Mouse (Mus musculus) macrophage (primary cell): ENCODE measurements around the gene Inhbb. TPM values are rescaled to one million over a fixed set of nuclear protein-coding genes. Genes with fewer than 3 reads are reported as not detected.

Experiments
- H3K27ac ChIP-seq: fragments of 350-480 bp; formaldehyde crosslinking; 2 replicates; pipeline ENCODE4 v1.9.0; 2021
- H3K36me3 ChIP-seq: fragments of 350-480 bp; formaldehyde crosslinking; 2 replicates; pipeline ENCODE4 v1.9.0; 2021; ENCODE audit errors: inconsistent target
- H3K4me3 ChIP-seq: fragments of 350-480 bp; formaldehyde crosslinking; 2 replicates; pipeline ENCODE4 v1.9.0; 2021; ENCODE audit errors: inconsistent target
- H3K79me2 ChIP-seq: fragments of 350-480 bp; formaldehyde crosslinking; 2 replicates; pipeline ENCODE4 v1.9.0; 2021; ENCODE audit errors: inconsistent target
- WGBS: methylation state at CpG from one replicate; pipeline ENCODE4 v1.1.7; 2026; ENCODE audit warnings: inconsistent platforms; ENCODE audit not compliant: missing documents; 5-methylcytosine and 5-hydroxymethylcytosine counted together
- polyA plus RNA-seq: library from polyadenylated mRNA; stranded (reverse); fragments of 250-400 nt; gene quantifications from 3 replicates; pipeline ENCODE4 v1.2.4, GENCODE M21; 2018; ENCODE audit warnings: inconsistent platforms

Inhbb gene
- polyA plus RNA-seq, 1 experiment from 2014 or later = 0.03 TPM

DNA sequence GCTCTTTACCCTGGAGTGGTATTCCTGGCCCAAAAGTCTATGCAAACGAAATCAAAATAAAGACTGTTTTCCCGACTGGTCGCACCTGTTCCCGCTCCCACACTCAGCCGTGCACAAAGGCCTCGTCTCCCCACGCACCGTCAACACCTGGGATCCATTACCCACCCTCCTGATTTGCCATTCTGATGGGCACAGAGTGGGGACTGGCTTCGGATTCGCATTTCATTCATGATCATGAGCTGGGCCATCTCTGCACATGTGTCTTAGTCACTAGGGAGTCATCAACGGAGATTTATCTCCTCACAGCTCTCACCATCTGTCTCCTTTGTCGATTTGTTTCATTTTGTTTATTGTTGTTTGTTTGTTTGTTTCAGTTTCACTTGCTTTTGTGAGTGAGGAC lies 54.5 kb downstream of the Inhbb start:
- H3K36me3 ChIP-seq = no peaks in the 10 kb centered on the region
- no peaks in the 10 kb centered on the region for H3K79me2 ChIP-seq
- H3K4me3 ChIP-seq = no peak overlapping the region
- H3K27ac ChIP-seq = no peak overlapping the region
- 89% methylated on average over 12 of the region's 12 CpGs for WGBS

DNA sequence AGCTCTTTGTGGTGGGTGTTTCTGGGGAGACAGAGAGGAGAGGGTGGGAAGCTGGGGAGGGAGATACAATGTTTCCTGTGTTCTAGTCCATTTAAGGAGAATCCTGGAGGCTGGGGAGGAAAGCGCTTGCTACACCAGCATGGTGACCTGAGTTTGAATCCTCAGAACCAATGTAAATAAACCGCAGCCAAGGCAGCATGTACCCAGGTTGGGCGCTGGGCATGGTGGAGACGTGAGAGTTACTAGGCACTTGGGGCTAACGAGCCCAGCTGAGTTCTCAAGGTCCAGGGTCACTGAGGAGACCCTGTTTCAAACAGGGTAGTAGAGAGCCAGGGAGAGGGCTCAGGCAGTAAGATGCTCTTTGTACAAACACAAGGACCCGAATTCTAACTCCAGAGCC lies 55.7 kb downstream of the Inhbb start:
- H3K36me3 ChIP-seq = no peaks in the 10 kb centered on the region
- H3K79me2 ChIP-seq = no peaks in the 10 kb centered on the region
- 84% methylated on average over 6 of the region's 6 CpGs for WGBS
- H3K27ac ChIP-seq = no peak overlapping the region
- no peak overlapping the region for H3K4me3 ChIP-seq

Other genes starting within 250 kb of the Inhbb start
- gene Ralb, start 82.5 kb upstream of the Inhbb start, polyA plus RNA-seq = 76.5 to 98.9 TPM (median 79.7 TPM) in 3 replicates
- gene Tmem185b, start 103.9 kb upstream of the Inhbb start, polyA plus RNA-seq = 13.5 to 23.8 TPM (median 18.3 TPM) in 3 replicates
- gene Epb41l5, start 226.8 kb upstream of the Inhbb start, polyA plus RNA-seq = 0.45 to 1.0 TPM (median 0.46 TPM) in 3 replicates